Mouse (Mus musculus) adrenal gland, postnatal 14 days (tissue): ENCODE data around the gene Gm10570. TPM values are rescaled to one million over a fixed set of nuclear protein-coding genes. Genes with fewer than 3 reads are reported as not detected.

Source experiments
- DNase-seq: peaks from one replicate; pipeline ENCODE4 v3.0.0; 2021; ENCODE audit warnings: mixed read lengths
- total RNA-seq: library from RNA; stranded (reverse); gene quantifications from 2 replicates; pipeline ENCODE4 v1.2.3, GENCODE M21; 2021

The Gm10570 gene
- total RNA-seq, 1 experiment from 2014 or later = 1.5 TPM

- no peak for DNase-seq
These were observed 37.7 kb downstream of the Gm10570 start for GRCm38 (mm10) chr4:130270611-130271347.

GRCm38 (mm10) chr4:130270089-130270488 is 38.4 kb downstream of the Gm10570 start:
- DNase-seq = peak; percentile 56

GRCm38 (mm10) chr4:130268736-130269135 is 39.7 kb downstream of the Gm10570 start:
- no peak for DNase-seq

GRCm38 (mm10) chr4:130267069-130267468 is 41.4 kb downstream of the Gm10570 start:
- no peak for DNase-seq

GRCm38 (mm10) chr4:130266601-130267000 is 41.9 kb downstream of the Gm10570 start:
- no peak for DNase-seq

- peak; percentile 78 for DNase-seq
These were observed 43.6 kb downstream of the Gm10570 start for GRCm38 (mm10) chr4:130264698-130265349.

GRCm38 (mm10) chr4:130264131-130264530 is 44.3 kb downstream of the Gm10570 start:
- no peak for DNase-seq

- DNase-seq = peak; percentile 31
These were observed 48.1 kb downstream of the Gm10570 start for GRCm38 (mm10) chr4:130260406-130260805.

Other genes with a start within 250 kb of the Gm10570 start
- gene Pef1, start 206.1 kb downstream of the Gm10570 start, total RNA-seq = 55.1 and 56.9 TPM in 2 replicates
- 0.48 and 0.90 TPM in 2 replicates for gene Hcrtr1, start 169.3 kb downstream of the Gm10570 start, total RNA-seq
- 131 and 156 TPM in 2 replicates for gene Tinagl1, start 133.6 kb downstream of the Gm10570 start, total RNA-seq
- gene Gm853, start 86.3 kb downstream of the Gm10570 start, total RNA-seq = not detected in 2 replicates
- gene Serinc2, start 29.5 kb downstream of the Gm10570 start, total RNA-seq = 0.98 and 2.2 TPM in 2 replicates
- 185 and 345 TPM in 2 replicates for gene Fabp3, start 79 bp downstream of the Gm10570 start, total RNA-seq
- 34.5 and 39.1 TPM in 2 replicates for gene Zcchc17, start 51.3 kb upstream of the Gm10570 start, total RNA-seq
- 30.6 and 38.0 TPM in 2 replicates for gene Snrnp40, start 51.5 kb upstream of the Gm10570 start, total RNA-seq